Mouse (Mus musculus) left cerebral cortex, adult 2 months (tissue): ENCODE results near the gene Tdrd6. TPM values are rescaled to one million over a fixed set of nuclear protein-coding genes. Genes with fewer than 3 reads are reported as not detected.

Experiments used
- DNase-seq, 2 experiments: peaks; one replicate each; pipeline ENCODE4 v3.0.0; 2021 to 2022; ENCODE audit warnings: low spot score in 2 of 2, mixed read lengths in 1 of 2; ENCODE audit errors: extremely low spot score in 1 of 2
- H3K27ac ChIP-seq: fragments of 200-600 bp; 2 replicates; pipeline ENCODE4 v1.8.1; 2022
- H3K4me3 ChIP-seq: fragments of 200-600 bp; 2 replicates; pipeline ENCODE4 v1.8.1; 2022
- CTCF ChIP-seq: fragments of 200-600 bp; IDR thresholded peaks from 2 replicates; pipeline ENCODE4 v1.8.1; 2022; ENCODE audit warnings: antibody characterized with exemption, mild to moderate bottlenecking, moderate library complexity
- intact Hi-C: fragments of 180-260 bp; cut with DNase I; formaldehyde crosslinking; loops from one replicate; pipeline ENCODE4 v1.15.1; 2025
- total RNA-seq, 2 experiments: library from RNA; stranded (reverse); gene quantifications; 2 replicates each; pipeline ENCODE4 v1.2.3; 2021

Gene Tdrd6
- total RNA-seq, 2 experiments from 2014 or later = 0.48 to 0.94 TPM

GRCm38 (mm10) chr17:43606704-43607103, 23.4 kb downstream of the Tdrd6 start:
- Histone ChIP-seq H3K4me3 (no peak overlapping the region), H3K27ac (no peak overlapping the region)
- peak; percentile 89 for TF ChIP-seq CTCF
- peak; percentile 58 to 79 for DNase-seq
- intact Hi-C loops = loop anchor here (1.0 kb wide), 1 partner anchor 88 kb away; no protein-coding TSS in a partner anchor

- TF ChIP-seq CTCF = no peak
- Histone ChIP-seq H3K27ac (no peak overlapping the region), H3K4me3 (no peak overlapping the region)
- intact Hi-C loops = no loop called here
- no peak for DNase-seq
Measured at GRCm38 (mm10) chr17:43598706-43599105, 31.4 kb downstream of the Tdrd6 start.

- DNase-seq = no peak
- intact Hi-C loops = no loop called here
- no peak overlapping the region for H3K4me3 ChIP-seq
- no peak overlapping the region for H3K27ac ChIP-seq
- peak; percentile 18 for TF ChIP-seq CTCF
Measured at GRCm38 (mm10) chr17:43597742-43598141, 32.4 kb downstream of the Tdrd6 start.

GRCm38 (mm10) chr17:43592296-43593291, 37.5 kb downstream of the Tdrd6 start:
- no peak overlapping the region for H3K4me3 ChIP-seq
- TF ChIP-seq CTCF = no peak
- intact Hi-C loops = no loop called here
- DNase-seq = peak in 1 of 2 experiments; percentile 18
- no peak overlapping the region for H3K27ac ChIP-seq

GRCm38 (mm10) chr17:43590531-43590930, 39.6 kb downstream of the Tdrd6 start:
- DNase-seq = no peak
- H3K27ac ChIP-seq = no peak overlapping the region
- no peak for TF ChIP-seq CTCF
- no peak overlapping the region for H3K4me3 ChIP-seq
- intact Hi-C loops = no loop called here

GRCm38 (mm10) chr17:43589750-43590149, 40.3 kb downstream of the Tdrd6 start:
- no peak overlapping the region for H3K27ac ChIP-seq
- no peak overlapping the region for H3K4me3 ChIP-seq
- intact Hi-C loops = no loop called here
- no peak for DNase-seq
- TF ChIP-seq CTCF = no peak

GRCm38 (mm10) chr17:43587278-43587677, 42.8 kb downstream of the Tdrd6 start:
- H3K4me3 ChIP-seq = no peak overlapping the region
- intact Hi-C loops = no loop called here
- no peak overlapping the region for H3K27ac ChIP-seq
- DNase-seq = no peak
- no peak for TF ChIP-seq CTCF

GRCm38 (mm10) chr17:43584771-43585170, 45.3 kb downstream of the Tdrd6 start:
- intact Hi-C loops = no loop called here
- Histone ChIP-seq H3K27ac (no peak overlapping the region), H3K4me3 (no peak overlapping the region)
- TF ChIP-seq CTCF = no peak
- DNase-seq = no peak

GRCm38 (mm10) chr17:43581012-43581467, 49.1 kb downstream of the Tdrd6 start:
- DNase-seq = no peak
- Histone ChIP-seq H3K27ac (no peak overlapping the region), H3K4me3 (no peak overlapping the region)
- intact Hi-C loops = no loop called here
- no peak for TF ChIP-seq CTCF

GRCm38 (mm10) chr17:43580456-43580855, 49.6 kb downstream of the Tdrd6 start:
- H3K4me3 ChIP-seq = no peak overlapping the region
- no peak overlapping the region for H3K27ac ChIP-seq
- DNase-seq = no peak
- intact Hi-C loops = no loop called here
- TF ChIP-seq CTCF = no peak

- DNase-seq = no peak
- intact Hi-C loops = no loop called here
- Histone ChIP-seq H3K27ac (no peak overlapping the region), H3K4me3 (no peak overlapping the region)
- TF ChIP-seq CTCF = no peak
Measured at GRCm38 (mm10) chr17:43573624-43574073, 56.5 kb downstream of the Tdrd6 start.

DNA sequence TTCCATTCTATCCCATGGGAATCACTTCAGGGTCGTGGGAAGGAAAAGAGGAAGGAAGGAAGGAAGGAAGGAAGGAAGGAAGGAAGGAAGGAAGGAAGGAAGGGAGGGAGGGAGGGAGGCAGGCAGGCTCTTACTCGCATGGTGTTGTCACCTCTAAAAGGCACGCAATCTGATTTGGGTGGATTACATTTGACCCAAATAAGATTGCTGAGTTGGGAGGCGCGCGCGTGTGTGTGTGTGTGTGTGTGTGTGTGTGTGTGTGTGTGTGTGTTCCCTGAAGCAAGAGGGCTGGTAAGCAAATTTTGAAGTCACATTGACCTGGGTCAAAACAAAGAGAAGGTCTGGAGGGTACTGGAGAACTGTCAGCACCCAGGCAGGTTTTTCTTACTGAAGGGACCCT, 60.8 kb downstream of the Tdrd6 start:
- intact Hi-C loops = no loop called here
- no peak for DNase-seq
- H3K4me3 ChIP-seq = no peak overlapping the region
- TF ChIP-seq CTCF = no peak
- H3K27ac ChIP-seq = no peak overlapping the region
